Mouse (Mus musculus): ENCODE data around the gene Kctd3.
"Not testable (repeated sequence)": the region's sequence is repeated elsewhere in the genome, so short reads cannot be mapped to it uniquely, and the experiment has no call there.

Gene Kctd3

DNA sequence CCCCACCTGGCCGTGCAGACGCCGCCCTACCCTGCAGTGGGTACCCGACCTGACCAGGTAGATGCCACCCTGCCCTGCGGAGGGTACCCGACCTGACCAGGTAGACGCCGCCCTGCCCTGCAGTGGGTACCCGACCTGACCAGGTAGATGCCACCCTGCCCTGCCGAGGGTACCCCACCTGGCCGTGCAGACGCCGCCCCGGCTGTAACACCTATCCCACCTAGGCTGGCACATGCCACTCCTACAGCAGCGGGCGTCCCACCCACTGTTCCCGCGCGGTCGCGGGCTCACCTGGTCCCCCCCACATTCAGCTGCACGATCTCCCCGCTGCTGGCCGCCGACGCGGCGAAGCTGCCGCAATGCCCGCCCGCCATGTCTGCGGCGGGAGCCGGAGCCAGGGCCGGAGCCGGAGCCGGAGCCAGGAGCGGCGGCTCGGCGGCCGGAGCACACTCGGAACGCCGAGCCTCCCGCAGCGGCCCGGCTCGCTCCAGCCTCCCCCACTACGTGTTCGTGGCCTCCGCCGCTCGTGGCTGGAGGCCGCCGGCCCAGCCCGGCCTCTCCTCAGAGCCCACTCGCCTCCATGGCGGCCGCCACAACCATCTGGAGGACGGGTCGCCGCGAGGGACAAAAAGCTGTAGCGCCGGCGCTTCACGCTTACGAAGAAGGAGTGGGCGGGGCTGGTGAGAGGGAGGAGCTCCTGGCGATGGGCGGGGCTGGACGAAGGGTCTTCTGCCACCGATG, at the start of gene Kctd3:
TSS of gene Kctd3 (minus strand) at position 603 of the 741 bp plus-strand sequence.
- peak; percentile 99 for DNase-seq (ENCODE audit: low spot score)

DNA sequence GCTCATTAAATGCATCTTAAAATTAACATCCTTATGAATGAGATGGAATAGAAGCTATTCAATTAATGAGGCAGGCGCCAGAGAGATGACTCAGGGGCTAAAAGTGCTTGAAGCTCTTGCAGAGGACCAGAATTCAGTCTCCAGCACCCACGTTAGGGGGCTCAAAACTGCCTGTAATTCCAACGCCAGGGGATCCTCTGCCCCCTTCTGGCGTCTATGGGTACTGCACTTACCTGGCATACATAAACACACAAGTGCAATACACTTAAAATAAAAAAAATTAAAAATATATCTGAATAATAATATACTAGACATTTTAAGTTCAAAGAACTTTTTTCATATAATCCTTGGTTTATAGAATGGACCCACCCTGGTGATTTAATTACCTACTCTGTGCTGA, 49.8 kb upstream of the Kctd3 start:
- no peak for DNase-seq (ENCODE audit: low spot score)

DNA sequence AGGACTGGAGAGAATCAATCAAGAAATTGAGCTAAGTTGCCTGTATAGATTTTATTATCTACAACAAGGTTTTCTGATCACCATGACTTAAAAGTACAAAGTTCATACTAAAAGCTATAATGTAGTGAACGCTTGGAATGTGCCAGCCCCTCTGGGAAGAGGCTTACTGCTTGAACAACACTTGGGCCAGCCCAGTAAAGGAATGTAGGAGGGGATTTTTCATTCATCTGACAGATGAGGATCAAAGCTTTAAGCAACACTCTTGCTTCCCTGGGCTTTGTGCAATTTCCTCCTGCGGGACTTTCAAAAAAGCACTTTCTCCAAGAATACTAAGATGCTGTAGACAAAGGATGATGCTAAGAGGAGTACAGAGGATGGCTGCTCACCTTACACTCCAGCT, 48.3 kb upstream of the Kctd3 start:
- DNase-seq (ENCODE audit: low spot score), result no peak

DNA sequence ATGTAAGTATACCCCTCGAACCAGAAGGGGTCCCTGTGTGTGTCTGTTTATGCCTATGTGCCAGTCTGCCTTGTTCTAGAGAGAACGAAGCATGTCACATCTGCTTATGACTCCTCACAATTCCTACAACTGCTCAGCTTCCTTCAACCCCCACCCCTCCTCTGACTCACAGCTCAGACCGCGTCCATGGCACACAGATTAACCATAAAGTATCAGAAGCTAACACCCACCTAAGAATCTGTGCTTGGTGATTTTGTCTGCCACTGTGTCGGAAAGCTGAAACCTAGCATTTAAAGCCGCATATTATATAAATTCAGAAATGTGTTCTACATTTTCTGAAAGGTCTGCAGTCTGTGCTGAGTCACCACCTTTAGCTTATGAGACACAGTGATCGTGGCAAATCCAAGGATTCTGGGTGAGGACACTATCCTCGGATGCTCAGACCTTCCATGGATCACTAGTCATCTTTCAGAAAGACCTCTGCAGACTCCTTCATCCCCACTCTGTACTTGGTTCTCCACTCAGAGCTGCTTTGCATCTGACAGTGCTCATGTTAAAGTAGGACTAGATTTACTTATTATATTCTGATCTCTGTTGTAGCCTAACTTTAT, 47.4 kb upstream of the Kctd3 start:
- no peak for DNase-seq (ENCODE audit: low spot score)

DNA sequence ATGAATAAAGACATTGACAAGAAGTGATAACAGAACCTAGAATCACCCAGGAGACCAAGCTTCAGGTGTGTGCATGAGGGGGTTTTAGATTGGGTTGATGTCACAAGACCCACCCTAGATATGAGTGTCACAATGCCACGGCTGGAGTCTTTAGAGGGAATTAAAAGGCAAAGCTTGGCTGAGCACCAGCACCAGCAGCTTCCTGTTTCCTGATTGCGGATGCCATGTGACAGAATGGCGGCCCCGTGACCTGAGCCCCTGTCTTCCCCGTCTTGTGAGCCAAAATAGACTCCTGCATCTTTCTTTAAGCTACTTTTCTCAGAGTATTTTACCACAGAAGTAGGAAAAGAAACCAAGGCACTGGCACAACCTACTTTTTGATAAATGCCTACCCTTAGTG, 46.5 kb upstream of the Kctd3 start:
- DNase-seq (ENCODE audit: low spot score), result no peak

DNA sequence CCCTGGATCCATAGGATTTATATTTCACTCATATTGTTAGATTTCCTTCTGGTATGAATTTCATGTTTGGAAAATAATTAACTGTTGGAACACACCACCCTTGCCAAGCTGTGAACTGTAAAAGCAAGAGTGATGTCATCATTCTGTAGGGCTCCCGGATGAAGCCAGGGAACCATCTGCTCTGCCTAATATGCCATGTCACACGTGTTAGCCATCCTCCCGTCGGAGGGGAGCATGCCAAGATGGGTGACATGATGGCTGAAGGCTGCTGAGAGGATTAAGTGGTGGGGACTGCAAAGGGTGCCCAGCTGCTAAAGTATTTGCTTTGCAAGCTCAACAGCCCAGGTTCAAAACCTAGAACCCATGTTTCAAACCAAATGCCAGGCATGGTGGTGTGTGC, 44.5 kb upstream of the Kctd3 start:
- DNase-seq (ENCODE audit: low spot score), result no peak

DNA sequence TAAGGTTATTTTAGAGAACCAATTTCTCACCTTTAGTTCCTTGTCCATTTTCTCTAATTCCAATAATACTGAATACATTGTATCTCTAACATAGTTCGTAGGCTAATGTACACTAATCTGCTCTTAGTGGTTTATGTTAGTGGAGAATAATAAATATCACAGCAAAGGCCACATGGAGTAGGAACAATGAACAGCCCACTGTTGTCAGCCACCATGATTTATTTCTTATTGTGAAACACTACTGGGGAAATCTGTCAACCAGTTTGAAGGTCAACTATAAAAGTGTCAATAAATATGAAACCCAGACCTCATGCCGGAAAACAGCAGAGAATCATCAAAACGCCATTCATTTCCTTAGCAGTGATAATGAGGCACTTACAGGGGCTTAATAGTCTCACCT, 42.5 kb upstream of the Kctd3 start:
- no peak for DNase-seq (ENCODE audit: low spot score)

DNA sequence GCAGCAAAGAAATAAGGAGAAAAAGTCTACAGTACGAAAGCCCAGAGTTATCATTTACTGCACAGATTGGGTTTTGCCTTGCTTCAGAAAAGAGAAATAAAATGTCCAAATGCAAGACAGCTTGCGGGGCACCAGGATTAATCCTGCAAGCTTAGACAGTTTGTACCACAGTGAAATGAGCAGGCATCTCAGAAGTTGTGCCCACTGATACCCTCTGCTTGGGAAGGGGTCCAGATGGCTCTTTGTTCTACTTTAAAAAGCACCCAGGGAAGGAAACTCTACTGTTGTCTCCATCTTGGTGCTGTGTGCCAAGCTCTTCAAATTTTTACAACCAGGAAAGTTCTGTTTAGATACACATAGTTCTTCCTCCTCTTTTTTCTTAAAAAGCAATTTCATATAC, 40.7 kb upstream of the Kctd3 start:
- no peak for DNase-seq (ENCODE audit: low spot score)

DNA sequence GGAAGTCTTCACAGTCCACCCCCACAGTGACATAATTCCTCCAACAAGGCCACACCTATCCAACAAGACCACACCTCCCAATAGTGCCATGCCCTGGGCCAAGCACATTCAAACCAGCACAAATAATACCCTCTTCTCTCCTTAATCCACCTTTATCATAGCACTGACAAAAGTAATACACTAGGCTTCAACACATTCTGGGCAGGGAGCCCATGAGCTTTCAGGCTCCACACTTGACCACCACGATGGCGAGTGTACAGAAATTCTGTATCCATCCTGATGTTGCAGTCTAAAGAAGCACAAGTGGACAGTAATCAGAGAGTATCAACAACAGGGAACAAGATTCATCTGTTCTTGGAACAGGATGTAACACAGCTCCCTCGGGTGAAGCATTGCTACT, 40.3 kb upstream of the Kctd3 start:
- DNase-seq (ENCODE audit: low spot score), result no peak

DNA sequence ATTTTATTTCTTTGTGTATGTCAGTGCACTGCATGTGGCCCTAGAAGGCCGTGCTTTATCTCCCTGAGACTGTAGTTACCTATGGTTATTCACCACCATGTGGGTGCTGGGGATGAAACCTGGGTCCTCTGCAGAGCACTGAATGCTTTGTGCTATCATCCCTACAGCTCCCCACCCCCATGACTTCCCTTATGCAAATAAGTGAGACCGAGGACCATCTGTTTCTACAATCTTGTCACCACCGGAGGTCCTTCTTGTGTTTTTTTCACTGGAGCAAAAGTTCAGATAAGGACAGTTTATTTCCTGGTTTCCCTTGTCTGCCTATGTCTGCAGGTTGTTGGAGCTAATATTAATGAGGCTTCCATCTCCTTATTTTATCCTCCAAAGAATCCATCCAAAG, 39.2 kb upstream of the Kctd3 start:
- DNase-seq (ENCODE audit: low spot score), result no peak

DNA sequence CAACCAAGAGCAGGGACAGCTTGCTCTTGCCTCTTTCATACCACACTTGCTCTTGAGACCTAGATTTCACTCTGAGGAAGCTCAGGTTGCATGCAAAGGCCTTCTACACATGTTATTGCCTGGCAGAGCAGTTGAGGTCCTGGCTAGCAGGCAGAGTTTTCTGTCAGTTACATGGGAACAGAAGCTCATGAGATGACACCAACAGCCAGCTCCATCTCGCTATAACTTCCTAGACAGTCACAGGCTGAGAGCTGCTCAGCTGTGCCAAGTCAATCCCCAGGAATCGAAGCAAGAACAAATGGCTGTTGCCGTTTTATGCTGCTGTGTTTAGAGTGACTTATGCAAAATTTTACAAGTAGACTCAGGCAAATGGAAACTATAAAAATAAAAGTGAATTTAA, 38.7 kb upstream of the Kctd3 start:
- no peak for DNase-seq (ENCODE audit: low spot score)

DNA sequence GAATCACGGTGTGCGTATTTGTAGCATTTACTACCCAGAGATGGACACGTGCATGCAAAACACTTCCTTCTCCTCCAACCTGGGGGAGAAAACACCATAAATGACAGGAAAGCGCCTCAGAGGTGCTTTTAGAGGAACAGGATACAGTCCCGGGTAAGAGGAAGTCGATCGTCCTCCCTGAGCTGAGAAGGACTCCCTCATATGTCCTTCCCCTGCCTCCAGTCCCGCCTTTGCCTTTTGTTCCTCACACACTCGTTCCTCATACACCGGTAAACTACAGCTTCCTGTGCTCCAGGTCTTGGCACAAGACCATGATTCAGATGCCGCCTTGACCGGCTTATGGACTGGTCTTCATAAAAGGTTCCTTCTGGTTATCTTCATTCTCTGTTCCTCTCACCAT, 33.6 kb upstream of the Kctd3 start:
- no peak for DNase-seq (ENCODE audit: low spot score)

DNA sequence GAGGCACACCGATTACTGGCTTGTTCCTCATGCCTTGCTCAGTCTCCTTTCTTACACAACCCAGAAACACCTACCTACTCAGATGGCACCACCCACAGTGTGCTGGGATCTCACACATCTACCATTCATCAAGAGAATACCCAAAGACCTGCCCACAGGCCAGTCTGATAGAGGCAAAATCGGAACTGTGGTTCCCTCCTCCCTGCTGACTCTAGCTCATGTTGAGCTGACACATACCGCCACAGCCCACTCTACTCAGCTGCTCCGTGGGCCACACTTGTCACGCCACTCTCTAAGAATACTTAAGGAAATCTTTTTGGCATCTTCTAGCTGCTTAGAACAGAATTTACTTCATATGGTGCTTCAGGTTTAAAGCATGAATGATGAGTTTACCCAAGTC, 31.7 kb upstream of the Kctd3 start:
- no peak for DNase-seq (ENCODE audit: low spot score)

DNA sequence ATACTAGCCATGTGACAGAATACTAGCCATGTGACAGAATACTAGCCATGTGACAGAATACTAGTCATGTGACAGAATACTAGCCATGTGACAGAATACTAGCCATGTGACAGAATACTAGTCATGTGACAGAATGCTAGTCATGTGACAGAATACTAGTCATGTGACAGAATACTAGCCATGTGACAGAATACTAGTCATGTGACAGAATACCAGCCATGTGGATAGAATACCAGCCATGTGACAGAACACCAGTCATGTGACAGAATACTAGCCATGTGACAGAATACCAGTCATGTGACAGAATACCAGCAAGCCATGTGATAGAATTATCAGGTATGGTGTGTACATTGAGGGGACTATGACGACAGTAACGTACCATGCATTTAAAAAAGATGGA, 25.2 kb upstream of the Kctd3 start:
- DNase-seq (ENCODE audit: low spot score), result not testable (repeated sequence)

DNA sequence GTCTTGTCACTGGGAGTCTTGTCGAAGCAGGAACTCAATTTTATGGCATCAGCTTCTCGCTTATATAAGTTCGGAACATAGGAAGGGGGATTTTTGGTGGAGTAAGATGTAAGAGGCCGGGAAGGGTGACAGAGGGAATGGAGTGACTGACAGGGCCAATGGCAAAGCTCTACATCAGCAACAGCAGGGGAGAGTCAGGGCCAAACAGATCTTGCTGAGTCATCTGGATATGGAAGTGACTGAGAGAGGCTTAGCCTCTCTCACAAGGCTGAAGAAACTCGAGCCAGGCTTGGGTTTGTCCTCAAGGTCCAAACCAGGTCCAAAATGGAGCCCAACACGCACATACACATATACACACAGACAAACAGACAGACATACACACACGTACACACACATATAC, 23.3 kb upstream of the Kctd3 start:
- DNase-seq (ENCODE audit: low spot score), result no peak

DNA sequence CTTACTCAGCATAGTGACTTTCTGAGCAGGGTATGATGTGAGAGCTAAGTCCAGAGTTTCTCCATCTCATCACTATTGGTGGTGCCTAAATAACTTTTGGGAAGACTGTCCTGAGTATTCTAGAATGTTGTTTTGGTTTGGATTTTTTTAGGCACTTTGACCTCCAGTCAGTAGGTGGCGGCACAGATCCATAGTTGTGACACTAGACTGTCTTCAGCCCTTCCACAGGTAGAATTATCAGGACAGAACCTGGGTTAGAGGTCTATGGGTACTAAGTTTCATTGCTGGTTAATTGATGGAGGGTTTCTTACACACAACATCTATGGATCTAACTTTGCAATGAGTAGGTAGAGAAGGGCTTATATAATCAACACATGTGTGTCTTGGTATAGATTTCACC, 20.6 kb upstream of the Kctd3 start:
- DNase-seq (ENCODE audit: low spot score), result no peak

DNA sequence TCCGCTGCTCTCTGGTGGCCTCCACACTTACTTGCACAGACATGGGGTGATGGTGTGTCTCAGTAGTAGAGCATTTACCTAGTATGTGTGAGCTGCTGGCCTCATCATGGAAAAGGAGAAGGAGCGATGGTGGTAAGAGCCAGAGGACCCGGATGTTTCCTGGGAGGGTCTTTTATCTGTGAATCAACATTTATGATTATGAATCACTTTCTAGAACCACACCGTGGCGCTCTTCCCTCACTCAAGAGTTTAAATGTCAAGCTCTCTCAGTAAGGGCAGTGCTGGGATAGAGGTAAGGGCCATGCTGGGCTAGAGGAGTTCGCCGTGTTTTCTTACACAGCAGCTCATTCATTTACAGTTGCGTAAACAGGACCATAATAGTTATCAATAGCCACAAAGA, 19.2 kb upstream of the Kctd3 start:
- DNase-seq (ENCODE audit: low spot score), result no peak

DNA sequence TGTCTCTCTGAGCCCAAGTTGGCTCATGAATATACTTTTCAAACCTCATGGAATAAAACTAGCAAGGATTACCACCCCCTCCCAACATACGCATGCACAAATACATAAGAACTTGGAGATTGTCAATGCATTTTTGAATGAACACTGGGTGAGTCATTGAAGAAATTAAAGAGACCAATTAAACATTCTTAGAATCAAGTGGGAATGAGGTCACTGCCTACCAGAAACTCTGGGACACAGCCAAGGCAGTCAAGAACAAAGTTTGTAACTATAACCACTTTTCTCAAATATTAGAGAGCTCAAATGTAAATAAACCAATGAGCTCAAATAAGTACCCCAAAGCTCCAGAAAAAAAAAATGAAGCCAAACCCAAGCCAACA, 16.1 kb upstream of the Kctd3 start:
- DNase-seq (ENCODE audit: low spot score), result no peak

DNA sequence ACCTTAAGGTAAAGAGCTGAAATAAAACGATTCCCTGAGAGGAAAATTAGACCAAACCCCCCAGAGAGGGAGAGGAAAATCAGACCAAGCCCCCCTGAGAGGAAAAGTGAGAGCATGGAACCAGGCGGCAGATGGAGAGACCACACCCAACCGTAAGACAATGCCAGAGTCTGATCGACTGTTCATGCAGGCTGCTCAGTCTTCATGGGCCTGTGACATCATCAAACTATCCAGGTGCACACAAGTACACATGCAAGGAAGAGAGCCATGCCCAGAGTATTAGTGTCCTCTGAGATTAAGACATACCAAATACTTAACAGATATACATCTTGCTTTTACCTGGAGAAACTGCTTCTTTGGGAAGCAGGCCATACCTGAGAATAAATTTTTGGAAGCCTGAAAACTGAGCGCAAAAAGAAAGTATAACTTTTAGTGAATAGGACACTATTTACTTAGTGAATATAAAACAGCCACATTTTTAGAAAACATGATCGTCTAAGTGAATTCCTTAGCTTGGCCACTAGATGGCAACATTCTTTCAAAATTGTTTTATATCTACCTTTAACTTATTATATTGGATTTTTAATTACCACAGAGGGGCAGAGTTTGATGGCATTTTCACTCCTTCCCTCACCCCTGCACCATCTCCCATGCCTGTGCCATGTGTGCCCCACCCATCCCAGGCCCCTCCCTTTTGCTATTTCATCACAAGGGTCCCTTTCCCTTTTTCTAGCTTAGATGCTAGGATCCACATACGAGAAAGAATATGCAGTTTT, 15.5 kb upstream of the Kctd3 start:
- DNase-seq (ENCODE audit: low spot score), result no peak

DNA sequence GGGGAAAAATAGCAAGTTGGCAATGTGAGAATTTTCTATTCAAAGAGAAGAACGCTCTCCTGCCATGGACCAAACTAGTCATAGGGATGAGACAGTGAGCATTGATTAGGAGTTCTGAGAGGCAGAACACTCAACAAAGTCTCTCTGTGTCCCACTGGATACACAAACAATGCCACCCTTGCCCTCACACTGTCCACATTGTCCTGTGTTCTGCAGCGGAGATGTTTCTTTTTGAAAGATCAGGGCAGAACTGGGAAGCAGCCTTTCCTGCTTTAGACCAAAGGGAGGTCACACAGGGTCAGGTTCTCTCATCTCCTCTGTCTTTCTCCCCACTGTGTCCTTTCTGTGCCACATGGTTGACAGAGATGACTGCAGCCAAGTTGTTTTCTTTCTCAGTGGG, 7.7 kb upstream of the Kctd3 start:
- no peak for DNase-seq (ENCODE audit: low spot score)

DNA sequence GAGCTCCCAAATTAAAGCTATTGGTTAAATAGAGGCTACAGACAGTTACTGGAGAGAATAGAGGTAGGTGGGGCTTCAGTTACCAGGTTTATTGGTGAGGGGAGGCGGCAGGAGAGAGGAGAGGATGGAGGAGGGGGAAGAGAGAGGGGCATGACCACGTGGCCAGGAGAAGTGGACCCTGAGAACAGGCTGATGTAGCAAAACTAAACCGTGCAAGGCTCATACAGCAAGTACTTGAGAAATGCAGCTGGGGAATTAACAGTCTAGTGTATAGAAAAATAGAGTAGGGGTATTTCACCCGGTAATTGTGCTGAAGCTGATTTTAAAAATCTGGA, 5.9 kb upstream of the Kctd3 start:
- DNase-seq (ENCODE audit: low spot score), result no peak

DNA sequence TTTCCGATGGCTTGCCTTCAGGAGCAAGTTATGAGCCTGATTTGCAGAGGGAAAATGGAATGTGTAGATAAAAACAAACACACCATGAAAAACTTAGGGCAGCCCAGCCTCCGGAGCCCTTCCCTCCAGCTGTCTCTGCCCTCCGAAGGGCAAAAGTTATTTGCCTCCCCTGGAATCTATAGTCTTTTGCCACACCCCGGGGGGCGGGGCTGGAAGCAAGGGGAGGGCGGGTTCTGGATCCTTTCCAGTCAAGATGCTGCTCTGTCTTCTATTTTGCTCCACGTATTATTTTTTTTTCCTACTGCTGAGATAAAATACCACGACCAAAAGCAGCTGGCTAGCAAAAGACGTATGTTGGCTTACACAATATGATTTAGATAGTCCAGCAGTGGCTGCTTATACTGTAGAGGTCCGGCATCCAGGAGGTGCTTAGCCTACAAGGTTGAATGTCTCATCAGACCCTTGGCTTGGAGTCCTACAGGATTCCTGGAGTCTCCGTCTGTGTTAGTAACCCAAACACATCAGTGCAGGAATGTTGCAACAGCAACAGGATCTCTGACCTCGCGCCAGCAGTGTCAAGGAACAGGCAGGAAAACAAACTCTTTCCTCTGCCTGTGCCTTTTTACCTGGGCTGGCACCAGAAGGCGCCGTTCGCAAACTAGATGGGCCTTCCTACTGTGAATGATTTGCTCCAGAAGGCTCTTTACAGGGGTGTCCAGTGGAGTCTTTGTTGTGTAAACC, 5.4 kb upstream of the Kctd3 start:
- DNase-seq (ENCODE audit: low spot score), result no peak

DNA sequence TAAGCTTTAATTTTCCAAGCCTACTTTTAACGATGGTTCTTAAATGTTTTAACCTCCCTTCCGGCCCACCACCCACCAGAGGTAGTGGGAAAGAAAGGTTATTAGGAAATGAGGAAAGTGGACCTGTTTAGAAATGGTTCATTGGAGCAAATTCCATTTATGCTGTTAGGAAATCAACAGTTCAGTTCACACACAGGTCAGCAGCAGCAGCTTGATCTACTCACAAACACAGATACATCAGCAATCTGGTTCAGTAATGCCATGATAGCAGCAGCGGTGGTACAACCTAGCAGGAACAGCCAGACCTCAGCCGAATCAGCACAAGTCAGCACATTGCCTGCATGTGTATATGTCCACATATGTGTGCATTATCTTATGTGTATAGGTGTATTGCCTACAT, 3.0 kb upstream of the Kctd3 start:
- no peak for DNase-seq (ENCODE audit: low spot score)
